Mouse (Mus musculus) forebrain, embryonic 11.5 days (tissue): ENCODE data around the gene Pgap1. TPM values are rescaled to one million over a fixed set of nuclear protein-coding genes. Genes with fewer than 3 reads are reported as not detected.
A peak's percentile ranks its signal among the peaks of the same experiment; 100 is the strongest.

Source experiments
- ATAC-seq: fragments of 200-750 bp; cut with Nextera tagmentation; replicated peaks from 2 replicates; pipeline ENCODE4 v1.8.0; 2017; ENCODE audit warnings: moderate TSS enrichment; ENCODE audit not compliant: low FRiP score
- DNase-seq: peaks from one replicate; pipeline ENCODE4 v3.0.0-alpha.2; 2017; ENCODE audit warnings: low spot score
- H3K27ac ChIP-seq: fragments of 300-500 bp; sonication (generic); 2 replicates; pipeline ENCODE4 v1.5.1; 2014; ENCODE audit warnings: low read depth, low read length
- H3K27me3 ChIP-seq: fragments of 300-500 bp; sonication (generic); 2 replicates; pipeline ENCODE4 v1.6.1; 2014; ENCODE audit warnings: mild to moderate bottlenecking, low read length, mixed read lengths; ENCODE audit not compliant: control insufficient read depth, insufficient read depth
- H3K36me3 ChIP-seq: fragments of 300-500 bp; sonication (generic); 2 replicates; pipeline ENCODE4 v1.6.1; 2014; ENCODE audit warnings: mild to moderate bottlenecking, low read length, moderate library complexity, mixed read lengths; ENCODE audit not compliant: control insufficient read depth, insufficient read depth
- H3K4me1 ChIP-seq: fragments of 300-500 bp; sonication (generic); replicated peaks from 2 replicates; pipeline ENCODE4 v1.6.1; 2014; ENCODE audit warnings: low read length, mixed read lengths; ENCODE audit not compliant: control insufficient read depth, insufficient read depth
- H3K4me2 ChIP-seq: fragments of 300-500 bp; sonication (generic); 2 replicates; pipeline ENCODE4 v1.6.1; 2014; ENCODE audit warnings: low read depth, mild to moderate bottlenecking, low read length, moderate library complexity, mixed read lengths; ENCODE audit not compliant: severe bottlenecking
- H3K4me3 ChIP-seq: fragments of 300-500 bp; sonication (generic); 2 replicates; pipeline ENCODE4 v1.5.1; 2014; ENCODE audit warnings: low read depth, low read length
- H3K9ac ChIP-seq: fragments of 300-500 bp; sonication (generic); 2 replicates; pipeline ENCODE4 v1.6.1; 2014; ENCODE audit warnings: low read length
- H3K9me3 ChIP-seq: fragments of 300-500 bp; sonication (generic); 2 replicates; pipeline ENCODE4 v1.6.1; 2016; ENCODE audit warnings: low read length, mixed read lengths; ENCODE audit not compliant: control insufficient read depth
- WGBS: fragments of 180-500 bp; shearing (Covaris S2); extraction: QIAGEN DNeasy Blood & Tissue Kit; methylation state at CpG from one replicate; pipeline ENCODE4 v1.1.7; 2014; 5-methylcytosine and 5-hydroxymethylcytosine counted together
- polyA plus RNA-seq: library from polyadenylated mRNA; unstranded; fragments of >200 nt; fragmentation: Nextera tagmentation; extraction: Ambion mirVana; gene quantifications from 2 replicates; pipeline ENCODE4 v1.2.1, GENCODE M21; 2014

Pgap1 gene
- polyA plus RNA-seq = 18.9 and 19.9 TPM in 2 replicates

GRCm38 (mm10) chr1:54557301-54558229 is at the start of gene Pgap1:
Gene Pgap1 (minus strand): TSS chr1:54557684.
- Histone ChIP-seq H3K4me3 (peak within 1 kb of the TSS; percentile 61), H3K4me2 (peak within 1 kb of the TSS; percentile 67), H3K9me3 (no peaks in the 10 kb centered on the region), H3K27ac (peak within 1 kb of the TSS; percentile 59), H3K36me3 (no peaks in the 10 kb centered on the region), H3K27me3 (no peaks in the 10 kb centered on the region), H3K9ac (peak within 1 kb of the TSS; percentile 70), H3K4me1 (no peaks in the 10 kb centered on the region; the same call in 1 of the 2 replicates)
- ATAC-seq (peak; percentile 99), DNase-seq (peak; percentile 97)
- under 1% methylated on average over 55 of the region's 59 CpGs for WGBS

GRCm38 (mm10) chr1:54606936-54607335 is 49.5 kb upstream of the Pgap1 start:
- Histone ChIP-seq H3K4me1 (no peaks in the 10 kb centered on the region), H3K9me3 (no peaks in the 10 kb centered on the region), H3K4me3 (no peak overlapping the region), H3K27ac (no peak overlapping the region), H3K9ac (no peak overlapping the region), H3K4me2 (no peak overlapping the region), H3K36me3 (no peaks in the 10 kb centered on the region), H3K27me3 (no peaks in the 10 kb centered on the region)
- WGBS = 71% methylated on average over 1 of the region's 1 CpGs
- DNase-seq = no peak
- ATAC-seq = no peak

GRCm38 (mm10) chr1:54601692-54602091 is 44.2 kb upstream of the Pgap1 start:
- H3K4me3 ChIP-seq = no peak overlapping the region
- DNase-seq (no peak), ATAC-seq (no peak)
- H3K27ac ChIP-seq = no peak overlapping the region
- H3K9me3 ChIP-seq = no peaks in the 10 kb centered on the region; the same call in 1 of the 2 replicates
- H3K36me3 ChIP-seq = no peaks in the 10 kb centered on the region
- no peaks in the 10 kb centered on the region for H3K27me3 ChIP-seq
- no peak overlapping the region for H3K4me2 ChIP-seq
- 86% methylated on average over 9 of the region's 9 CpGs for WGBS
- no peaks in the 10 kb centered on the region for H3K4me1 ChIP-seq
- H3K9ac ChIP-seq = no peak overlapping the region

- Histone ChIP-seq H3K27me3 (no peaks in the 10 kb centered on the region), H3K9ac (no peak overlapping the region), H3K4me2 (no peak overlapping the region), H3K27ac (no peak overlapping the region), H3K4me1 (no peaks in the 10 kb centered on the region), H3K36me3 (no peaks in the 10 kb centered on the region), H3K4me3 (no peak overlapping the region), H3K9me3 (no peaks in the 10 kb centered on the region; the same call in 1 of the 2 replicates)
- DNase-seq = no peak
- 88% methylated on average over 1 of the region's 1 CpGs for WGBS
- ATAC-seq = no peak
Measured at GRCm38 (mm10) chr1:54600275-54600674, 42.8 kb upstream of the Pgap1 start.

GRCm38 (mm10) chr1:54597594-54598217 is 40.2 kb upstream of the Pgap1 start:
- ATAC-seq = no peak
- WGBS = 88% methylated on average over 4 of the region's 4 CpGs
- H3K27me3 ChIP-seq = no peaks in the 10 kb centered on the region

GRCm38 (mm10) chr1:54596151-54596550 is 38.7 kb upstream of the Pgap1 start:
- Histone ChIP-seq H3K4me3 (no peak overlapping the region), H3K36me3 (no peaks in the 10 kb centered on the region), H3K27ac (no peak overlapping the region), H3K27me3 (no peaks in the 10 kb centered on the region), H3K9me3 (no peaks in the 10 kb centered on the region; the same call in 1 of the 2 replicates), H3K9ac (no peak overlapping the region), H3K4me2 (no peak overlapping the region), H3K4me1 (no peaks in the 10 kb centered on the region)
- ATAC-seq (no peak), DNase-seq (no peak)
- 87% methylated on average over 2 of the region's 2 CpGs for WGBS

More at GRCm38 (mm10) chr1:54597594-54598217, 40.2 kb upstream of the Pgap1 start:
- no peak overlapping the region for H3K27ac ChIP-seq
- H3K36me3 ChIP-seq = no peaks in the 10 kb centered on the region
- no peak overlapping the region for H3K4me3 ChIP-seq
- H3K9me3 ChIP-seq = no peaks in the 10 kb centered on the region; the same call in 1 of the 2 replicates
- DNase-seq = no peak
- H3K4me2 ChIP-seq = no peak overlapping the region
- H3K9ac ChIP-seq = no peak overlapping the region
- H3K4me1 ChIP-seq = no peaks in the 10 kb centered on the region

GRCm38 (mm10) chr1:54587076-54587475 is 29.6 kb upstream of the Pgap1 start:
- Histone ChIP-seq H3K9ac (no peak overlapping the region), H3K4me2 (no peak overlapping the region), H3K36me3 (no peaks in the 10 kb centered on the region), H3K9me3 (no peaks in the 10 kb centered on the region), H3K27ac (no peak overlapping the region), H3K4me3 (no peak overlapping the region), H3K27me3 (no peaks in the 10 kb centered on the region), H3K4me1 (peaks cover 5% of the 10 kb centered on the region; the same call in 1 of the 2 replicates)
- 85% methylated on average over 5 of the region's 5 CpGs for WGBS
- DNase-seq (no peak), ATAC-seq (no peak)

GRCm38 (mm10) chr1:54585971-54586555 is 28.6 kb upstream of the Pgap1 start:
- peak; percentile 51; the same call in 1 of the 2 replicates for ATAC-seq
- 43% methylated on average over 5 of the region's 5 CpGs for WGBS
- no peak for DNase-seq

More at GRCm38 (mm10) chr1:54585971-54586555, 28.6 kb upstream of the Pgap1 start:
- H3K27ac ChIP-seq = no peak overlapping the region
- no peaks in the 10 kb centered on the region for H3K27me3 ChIP-seq
- H3K36me3 ChIP-seq = no peaks in the 10 kb centered on the region
- H3K4me2 ChIP-seq = no peak overlapping the region
- H3K9me3 ChIP-seq = no peaks in the 10 kb centered on the region
- no peak overlapping the region for H3K4me3 ChIP-seq
- peaks cover 5% of the 10 kb centered on the region; the same call in 1 of the 2 replicates for H3K4me1 ChIP-seq
- no peak overlapping the region for H3K9ac ChIP-seq
